Mouse (Mus musculus) heart, postnatal 10 days (tissue): ENCODE measurements around the gene Selp. TPM values are rescaled to one million over a fixed set of nuclear protein-coding genes. Genes with fewer than 3 reads are reported as not detected.
A peak's percentile ranks its signal among the peaks of the same experiment; 100 is the strongest.

ENCODE experiments used
- DNase-seq, 2 experiments: peaks; one replicate each; pipeline ENCODE4 v3.0.0; 2021
- intact Hi-C: fragments of 180-260 bp; cut with DNase I; formaldehyde crosslinking; loops from one replicate; pipeline ENCODE4 v1.15.1; 2025
- total RNA-seq, 2 experiments: library from RNA; stranded (reverse); gene quantifications; 2 replicates each; pipeline ENCODE4 v1.2.3; 2021

Gene Selp
- 1 to 10 TPM in 1 of 2 experiments, under 1 TPM in 1; 0.98 to 1.2 TPM for total RNA-seq

- DNase-seq, result no peak
- intact Hi-C loops, result no loop called here
Measured at GRCm38 (mm10) chr1:164114947-164115493, at the start of gene Selp. Selp (plus strand) TSS chr1:164115264.

DNA sequence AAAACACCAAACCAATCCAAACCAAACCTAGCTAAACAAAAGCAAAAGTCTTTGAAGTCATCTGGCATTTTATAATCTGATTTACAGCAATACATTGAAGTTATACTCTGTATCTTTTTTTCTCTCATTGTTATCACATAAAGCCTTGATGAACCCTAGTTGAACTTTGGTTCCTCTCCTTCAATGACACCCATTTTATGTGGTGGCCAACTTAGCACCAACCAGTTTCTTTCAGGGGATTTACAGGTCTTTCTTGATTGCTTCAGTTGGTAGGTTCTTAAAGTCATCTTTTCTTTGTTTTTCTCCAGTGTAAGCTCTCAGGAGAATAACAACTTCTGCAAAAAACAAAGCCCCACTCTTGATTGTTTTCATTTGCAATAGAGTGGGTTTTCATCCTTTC lies 45.8 kb upstream of the Selp start:
- intact Hi-C loops, result no loop called here
- DNase-seq, result no peak

DNA sequence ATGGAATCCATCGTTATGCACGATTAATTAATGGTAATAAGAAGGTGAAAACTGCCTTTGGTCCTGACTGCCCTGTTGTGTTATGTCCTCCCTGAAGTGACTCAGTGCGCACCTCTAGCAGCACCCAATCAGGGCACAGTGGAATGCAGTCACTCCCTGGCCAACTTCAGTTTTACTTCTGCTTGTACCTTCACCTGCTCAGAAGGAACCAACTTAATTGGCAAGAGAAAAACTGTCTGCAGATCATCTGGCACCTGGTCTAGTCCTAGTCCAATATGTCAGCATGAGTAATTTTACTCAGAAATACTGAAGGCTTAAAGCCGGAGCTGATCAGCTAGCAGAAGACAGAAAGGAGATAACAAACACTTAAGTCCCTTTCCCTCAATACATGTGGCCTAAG lies 44.6 kb upstream of the Selp start:
- intact Hi-C loops, result no loop called here
- DNase-seq, result no peak

GRCm38 (mm10) chr1:164071111-164071510 lies 44.0 kb upstream of the Selp start:
- intact Hi-C loops, result no loop called here

GRCm38 (mm10) chr1:164072001-164072400 lies 43.1 kb upstream of the Selp start:
- intact Hi-C loops, result no loop called here
- DNase-seq, result no peak

More at GRCm38 (mm10) chr1:164071111-164071510, 44.0 kb upstream of the Selp start:
- no peak for DNase-seq

GRCm38 (mm10) chr1:164073091-164073490 lies 42.0 kb upstream of the Selp start:
- DNase-seq, result no peak
- intact Hi-C loops, result no loop called here

- no peak for DNase-seq
- intact Hi-C loops, result no loop called here
Measured at GRCm38 (mm10) chr1:164073803-164074202, 41.3 kb upstream of the Selp start.

DNA sequence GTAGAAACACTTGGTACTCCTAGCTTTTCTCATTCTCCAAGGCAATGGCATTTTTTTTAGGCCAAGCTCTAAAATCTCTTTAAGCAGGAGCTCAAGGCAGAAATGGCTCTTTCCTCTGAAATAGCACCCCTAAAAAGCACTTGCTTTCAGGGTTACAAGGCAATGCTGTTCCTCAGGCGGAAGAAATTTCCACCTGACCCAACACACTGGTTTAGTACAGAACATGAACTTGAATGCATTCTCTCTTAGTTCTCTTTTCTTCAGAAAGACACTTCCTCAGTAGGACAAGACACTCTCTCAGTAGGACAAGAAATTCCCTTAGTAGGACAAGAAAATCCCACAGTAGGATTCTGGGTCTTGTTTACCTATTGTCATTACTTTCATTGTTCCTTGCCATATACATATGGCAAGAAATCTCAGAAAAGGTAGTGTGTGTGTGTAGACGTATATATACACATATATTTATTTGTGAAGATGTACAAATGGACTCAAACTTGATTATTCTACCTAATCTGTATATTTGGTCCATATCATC lies 40.4 kb upstream of the Selp start:
- intact Hi-C loops, result no loop called here
- DNase-seq, result no peak

- intact Hi-C loops, result no loop called here
- no peak for DNase-seq
Measured at GRCm38 (mm10) chr1:164075416-164075815, 39.6 kb upstream of the Selp start.

- intact Hi-C loops, result no loop called here
- no peak for DNase-seq
Measured at GRCm38 (mm10) chr1:164076441-164076840, 38.6 kb upstream of the Selp start.

DNA sequence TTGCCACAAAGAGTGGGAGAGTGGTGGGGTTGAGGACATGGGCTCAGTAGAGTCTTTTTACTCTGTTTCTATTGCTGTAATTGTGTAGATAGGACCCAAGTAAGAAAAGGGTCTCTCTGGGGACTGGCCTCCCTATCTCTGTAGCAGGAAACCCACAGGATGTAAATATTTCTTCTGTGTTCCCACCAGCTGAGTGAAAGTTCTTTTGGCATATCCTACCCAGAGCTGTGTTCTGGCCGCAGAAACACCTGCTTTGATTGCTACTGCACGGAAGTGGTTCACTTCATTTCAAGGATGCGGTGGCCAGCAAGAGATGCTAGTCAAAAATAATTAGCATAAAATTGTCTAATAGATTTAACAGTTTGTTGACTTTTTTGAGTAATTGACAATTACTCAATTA lies 38.0 kb upstream of the Selp start:
- no peak for DNase-seq
- intact Hi-C loops, result no loop called here

GRCm38 (mm10) chr1:164078323-164078741 lies 36.7 kb upstream of the Selp start:
- intact Hi-C loops, result no loop called here
- DNase-seq, result no peak

GRCm38 (mm10) chr1:164079091-164079490 lies 36.0 kb upstream of the Selp start:
- no peak for DNase-seq
- intact Hi-C loops, result no loop called here

DNA sequence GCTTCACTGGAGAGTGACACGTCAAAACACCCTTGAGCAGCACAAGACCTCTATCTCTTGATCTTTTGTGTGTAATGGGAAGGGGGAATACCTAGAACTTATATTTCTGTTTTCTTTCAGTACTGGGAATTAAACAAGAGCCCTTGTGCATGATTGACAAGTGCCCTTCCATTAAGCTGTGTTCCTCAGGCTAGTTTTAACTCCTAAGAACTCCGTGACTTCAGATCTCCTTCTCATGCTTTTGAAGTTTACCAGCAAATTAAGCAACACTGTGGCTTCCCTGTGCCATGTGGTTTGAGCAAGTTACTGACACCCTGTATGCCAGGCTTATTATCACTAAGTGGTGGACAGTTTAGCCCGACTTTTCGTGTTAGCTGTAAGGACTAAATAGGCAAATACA lies 32.0 kb upstream of the Selp start:
- DNase-seq, result no peak
- intact Hi-C loops, result no loop called here

GRCm38 (mm10) chr1:164086797-164087196 lies 28.3 kb upstream of the Selp start:
- intact Hi-C loops, result no loop called here
- DNase-seq, result no peak

GRCm38 (mm10) chr1:164087872-164088271 lies 27.2 kb upstream of the Selp start:
- DNase-seq, result no peak
- intact Hi-C loops, result no loop called here

DNA sequence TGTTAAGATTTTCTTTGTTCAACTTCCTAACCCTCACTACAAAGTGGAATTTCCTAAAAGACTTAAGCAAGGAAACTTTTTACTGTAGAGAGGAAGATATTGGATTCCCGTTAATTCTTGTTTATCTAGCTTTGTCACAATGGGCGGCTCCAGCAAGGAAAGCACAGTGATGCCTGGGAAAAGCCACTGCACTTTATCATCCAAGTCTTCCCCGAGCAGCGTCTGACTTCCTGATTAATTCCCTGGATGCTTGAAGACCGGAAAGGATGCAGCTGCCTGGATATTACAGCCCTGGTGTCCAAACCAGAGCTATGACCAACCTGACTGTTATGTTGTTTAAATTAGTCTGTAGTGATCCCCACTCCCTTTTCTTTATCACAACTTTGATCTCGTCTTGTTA lies 18.3 kb upstream of the Selp start:
- DNase-seq, result peak; percentile 32 to 33
- intact Hi-C loops, result no loop called here

GRCm38 (mm10) chr1:164097911-164098310 lies 17.2 kb upstream of the Selp start:
- intact Hi-C loops, result no loop called here
- DNase-seq, result no peak

DNA sequence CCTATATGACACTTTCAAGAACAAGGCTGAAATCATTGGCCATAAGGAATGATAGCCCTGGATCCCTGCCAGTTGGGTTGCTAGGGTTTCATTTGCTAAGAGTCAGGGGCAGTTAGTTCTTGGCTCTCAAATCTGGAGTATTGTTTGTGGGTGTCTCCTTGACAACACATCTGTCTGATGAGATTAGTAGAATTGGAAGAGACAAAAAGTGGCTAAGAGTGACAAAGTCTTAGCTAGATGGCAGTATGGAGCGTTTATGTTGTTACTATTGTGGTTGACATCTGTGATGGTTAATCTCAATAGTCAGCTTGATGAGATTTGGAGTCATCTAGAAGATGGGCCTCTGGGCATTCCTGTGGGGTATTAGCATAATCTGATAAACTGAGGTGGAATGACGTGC lies 16.7 kb upstream of the Selp start:
- peak in 1 of 2 experiments; percentile 16 for DNase-seq
- intact Hi-C loops, result no loop called here

DNA sequence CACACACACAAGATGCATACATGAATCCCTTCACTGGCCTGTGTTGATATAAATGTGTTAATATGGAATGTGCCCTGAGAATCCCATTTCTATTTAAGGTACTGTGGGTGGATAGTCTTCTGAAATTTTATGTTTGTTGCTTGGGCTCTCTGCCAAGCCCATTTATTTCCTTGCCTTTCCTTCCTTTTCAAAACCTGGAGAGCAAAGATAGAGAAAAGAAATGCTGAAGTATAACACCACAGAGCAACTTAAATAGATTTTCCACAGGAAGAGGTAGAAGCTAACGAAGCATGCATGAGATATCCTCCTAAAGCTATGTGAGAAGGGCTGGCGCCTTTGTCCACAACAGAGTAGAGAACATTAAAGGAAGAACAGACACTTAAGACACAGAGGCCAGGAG lies 5.3 kb upstream of the Selp start:
- DNase-seq, result no peak
- intact Hi-C loops, result no loop called here

- no peak for DNase-seq
- intact Hi-C loops, result no loop called here
Measured at GRCm38 (mm10) chr1:164110591-164111329, 4.3 kb upstream of the Selp start.

GRCm38 (mm10) chr1:164114280-164114679 lies 784 bp upstream of the Selp start:
- intact Hi-C loops, result no loop called here
- DNase-seq, result no peak
